Mouse (Mus musculus): ENCODE measurements around the gene BC017158.

DNA sequence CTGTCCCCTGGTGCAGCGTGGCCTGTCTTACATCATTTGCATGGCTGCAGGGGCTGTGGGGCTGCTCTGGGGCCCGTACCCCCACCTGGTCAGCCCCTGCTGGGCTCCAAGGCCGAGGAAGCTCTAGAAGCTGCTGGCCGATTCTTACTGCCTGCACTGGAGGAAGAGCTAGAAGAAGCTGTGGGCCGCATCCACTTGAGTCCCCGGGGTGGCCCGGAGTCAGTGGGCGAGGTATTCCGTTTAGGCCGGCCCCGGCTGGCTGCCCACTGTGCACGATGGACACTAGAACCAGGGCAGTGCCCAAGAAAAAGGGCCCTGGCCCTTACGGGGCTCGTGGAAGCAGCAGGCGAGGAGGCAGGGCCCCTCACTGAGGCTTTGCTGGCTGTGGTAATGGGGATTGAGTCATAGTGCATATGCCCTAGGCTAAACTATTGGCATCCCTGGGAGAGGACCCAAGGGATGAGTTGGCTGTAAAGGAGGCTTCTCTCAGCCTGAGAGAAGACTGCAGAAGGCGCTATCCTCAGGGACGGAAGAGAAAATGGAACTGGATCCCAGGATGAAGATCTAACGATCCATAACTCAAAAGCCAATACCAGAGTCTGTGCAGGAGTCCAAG lies 53.5 kb downstream of the BC017158 start:
- TF ChIP-seq CTCF (IDR thresholded peaks at IDR 0.05; ENCODE audit: low read depth) = no peak
- no peak for TF ChIP-seq EP300 (IDR thresholded peaks at IDR 0.05; ENCODE audit: low read depth)
